Mouse (Mus musculus) T-helper 2 cell (primary cell): ENCODE results near the gene Nck2.

Experiments
- in situ Hi-C: fragments of 300-600 bp; cut with MboI, MseI; formaldehyde crosslinking; loops from one replicate; pipeline ENCODE4 v1.15.1; 2025; ENCODE audit warnings: high pct_unique_total_duplicates

Gene Nck2

GRCm38 (mm10) chr1:43444531-43444930, at the start of gene Nck2:
Gene Nck2, plus strand, starts transcription at chr1:43444579.
- in situ Hi-C loops = no loop called here

GRCm38 (mm10) chr1:43395040-43395439, 49.3 kb upstream of the Nck2 start:
- in situ Hi-C loops = no loop called here

GRCm38 (mm10) chr1:43395799-43396198, 48.6 kb upstream of the Nck2 start:
- in situ Hi-C loops = no loop called here

GRCm38 (mm10) chr1:43396522-43396921, 47.9 kb upstream of the Nck2 start:
- in situ Hi-C loops = no loop called here

- in situ Hi-C loops = no loop called here
Measured at GRCm38 (mm10) chr1:43397096-43397495, 47.3 kb upstream of the Nck2 start.

- in situ Hi-C loops = no loop called here
Measured at GRCm38 (mm10) chr1:43398738-43399601, 45.4 kb upstream of the Nck2 start.

GRCm38 (mm10) chr1:43399602-43400216, 44.7 kb upstream of the Nck2 start:
- in situ Hi-C loops = no loop called here

GRCm38 (mm10) chr1:43400655-43401054, 43.7 kb upstream of the Nck2 start:
- in situ Hi-C loops = no loop called here

GRCm38 (mm10) chr1:43403341-43403740, 41.0 kb upstream of the Nck2 start:
- in situ Hi-C loops = no loop called here

- in situ Hi-C loops = no loop called here
Measured at GRCm38 (mm10) chr1:43404693-43405678, 39.4 kb upstream of the Nck2 start.

GRCm38 (mm10) chr1:43409019-43409418, 35.4 kb upstream of the Nck2 start:
- in situ Hi-C loops = no loop called here

- in situ Hi-C loops = no loop called here
Measured at GRCm38 (mm10) chr1:43412825-43413224, 31.6 kb upstream of the Nck2 start.

GRCm38 (mm10) chr1:43413298-43413697, 31.1 kb upstream of the Nck2 start:
- in situ Hi-C loops = no loop called here

- in situ Hi-C loops = no loop called here
Measured at GRCm38 (mm10) chr1:43413749-43414148, 30.6 kb upstream of the Nck2 start.

- in situ Hi-C loops = no loop called here
Measured at GRCm38 (mm10) chr1:43414228-43414627, 30.2 kb upstream of the Nck2 start.

GRCm38 (mm10) chr1:43414971-43415370, 29.4 kb upstream of the Nck2 start:
- in situ Hi-C loops = no loop called here

- in situ Hi-C loops = no loop called here
Measured at GRCm38 (mm10) chr1:43422969-43423748, 21.2 kb upstream of the Nck2 start.

- in situ Hi-C loops = no loop called here
Measured at GRCm38 (mm10) chr1:43426526-43426925, 17.9 kb upstream of the Nck2 start.

- in situ Hi-C loops = no loop called here
Measured at GRCm38 (mm10) chr1:43426993-43427535, 17.3 kb upstream of the Nck2 start.

GRCm38 (mm10) chr1:43429924-43430876, 14.2 kb upstream of the Nck2 start:
- in situ Hi-C loops = no loop called here
